Mouse (Mus musculus) liver, adult 2 months (tissue): ENCODE results near the gene Ccdc146. TPM values are rescaled to one million over a fixed set of nuclear protein-coding genes. Genes with fewer than 3 reads are reported as not detected.

Source experiments
- DNase-seq: peaks from one replicate; pipeline ENCODE4 v3.0.0-alpha.2; 2011; ENCODE audit warnings: low read depth, low spot score; ENCODE audit errors: extremely low read depth
- H3K27ac ChIP-seq: fragments of 200-500 bp; replicated peaks from 2 replicates; pipeline ENCODE4 v1.5.1; 2012; ENCODE audit warnings: low read depth, mild to moderate bottlenecking, control low read depth, inconsistent platforms, low read length; ENCODE audit not compliant: insufficient read depth
- H3K27me3 ChIP-seq: fragments of 200-500 bp; 2 replicates; pipeline ENCODE4 v1.6.1; 2012; ENCODE audit warnings: mild to moderate bottlenecking, moderate library complexity, low read length, inconsistent platforms; ENCODE audit not compliant: control insufficient read depth, insufficient read depth
- H3K36me3 ChIP-seq: fragments of 200-500 bp; 2 replicates; pipeline ENCODE4 v1.6.1; 2012; ENCODE audit warnings: low read length, inconsistent platforms; ENCODE audit not compliant: control insufficient read depth, insufficient read depth
- H3K4me1 ChIP-seq: fragments of 200-500 bp; 2 replicates; pipeline ENCODE4 v1.6.1; 2011; ENCODE audit warnings: low read length; ENCODE audit not compliant: control insufficient read depth, insufficient read depth
- H3K4me3 ChIP-seq: fragments of 200-500 bp; 2 replicates; pipeline ENCODE4 v1.5.1; 2011; ENCODE audit warnings: low read depth, mild to moderate bottlenecking, control low read depth, low read length, moderate library complexity; ENCODE audit not compliant: insufficient read depth
- H3K79me2 ChIP-seq: fragments of 200-500 bp; 2 replicates; pipeline ENCODE4 v1.6.1; 2012; ENCODE audit warnings: inconsistent platforms, mild to moderate bottlenecking, low read length, moderate library complexity; ENCODE audit not compliant: control insufficient read depth, insufficient read depth
- H3K9ac ChIP-seq: fragments of 200-500 bp; 2 replicates; pipeline ENCODE4 v1.6.1; 2012; ENCODE audit warnings: low read depth, mild to moderate bottlenecking, control low read depth, inconsistent platforms, low read length
- CTCF ChIP-seq: fragments of 200-500 bp; IDR thresholded peaks from 2 replicates; pipeline ENCODE4 v1.5.1; 2011; ENCODE audit warnings: low read depth, low read length, control low read depth
- POLR2A ChIP-seq: fragments of 200-500 bp; IDR thresholded peaks from 2 replicates; pipeline ENCODE4 v1.6.1; 2011; ENCODE audit warnings: low read length, control low read depth; ENCODE audit not compliant: insufficient read depth; ENCODE audit errors: extremely low read depth
- WGBS: fragments of 180-500 bp; shearing (Covaris S2); methylation state at CpG from one replicate; pipeline ENCODE4 v1.1.7; 2018; 5-methylcytosine and 5-hydroxymethylcytosine counted together
- polyA plus RNA-seq: library from polyadenylated mRNA; depleted of rRNA; stranded (reverse); fragments of >200 nt; gene quantifications from 2 replicates; pipeline ENCODE4 v1.2.3, GENCODE M21; 2012
- total RNA-seq: library from RNA; depleted of rRNA; stranded (reverse); fragments of >200 nt; gene quantifications from 2 replicates; pipeline ENCODE4 v1.2.3, GENCODE M21; 2014

The Ccdc146 gene
- total and polyA plus RNA-seq, 2 experiments, result not detected

DNA sequence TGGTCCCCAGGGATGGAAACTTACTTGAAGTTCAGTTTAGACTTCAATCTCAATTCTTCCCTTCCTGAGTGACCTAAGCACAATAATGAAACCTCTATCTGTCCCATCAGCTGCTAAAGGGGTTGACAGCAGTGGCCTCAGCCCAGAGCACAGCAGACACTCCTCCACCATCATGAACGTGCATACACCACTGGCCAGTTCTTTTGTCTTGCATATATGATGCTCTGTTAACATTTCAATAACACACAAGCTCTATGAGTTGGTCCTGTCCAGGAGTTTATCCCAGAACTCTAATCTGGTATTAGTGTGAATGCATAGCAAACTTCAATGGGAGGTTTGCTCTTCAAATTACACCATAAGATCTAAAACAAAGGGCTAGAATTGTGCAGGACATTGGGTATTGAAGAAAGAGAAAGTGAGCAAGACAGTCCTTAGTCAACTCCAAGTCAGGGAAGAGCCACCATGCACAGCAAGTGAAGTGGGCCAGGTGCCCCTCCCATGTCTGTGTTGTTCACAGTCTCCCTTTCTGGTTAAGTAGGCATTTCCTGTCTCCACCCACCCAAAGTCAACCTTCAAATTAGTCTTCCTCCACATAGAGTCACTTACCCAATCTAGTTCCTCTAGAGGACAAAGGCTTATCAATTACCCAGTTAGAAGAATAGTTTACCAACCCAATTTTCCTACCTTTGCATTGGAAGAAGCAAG is 10.2 kb downstream of the Ccdc146 start:
- Histone ChIP-seq H3K27ac (no peak overlapping the region), H3K27me3 (no peaks in the 10 kb centered on the region), H3K4me3 (no peak overlapping the region), H3K9ac (no peak overlapping the region), H3K36me3 (no peaks in the 10 kb centered on the region), H3K79me2 (no peaks in the 10 kb centered on the region), H3K4me1 (no peaks in the 10 kb centered on the region)
- no peak for TF ChIP-seq CTCF
- no peak for TF ChIP-seq POLR2A
- no peak for DNase-seq
- 60% methylated on average over 1 of the region's 1 CpGs for WGBS

DNA sequence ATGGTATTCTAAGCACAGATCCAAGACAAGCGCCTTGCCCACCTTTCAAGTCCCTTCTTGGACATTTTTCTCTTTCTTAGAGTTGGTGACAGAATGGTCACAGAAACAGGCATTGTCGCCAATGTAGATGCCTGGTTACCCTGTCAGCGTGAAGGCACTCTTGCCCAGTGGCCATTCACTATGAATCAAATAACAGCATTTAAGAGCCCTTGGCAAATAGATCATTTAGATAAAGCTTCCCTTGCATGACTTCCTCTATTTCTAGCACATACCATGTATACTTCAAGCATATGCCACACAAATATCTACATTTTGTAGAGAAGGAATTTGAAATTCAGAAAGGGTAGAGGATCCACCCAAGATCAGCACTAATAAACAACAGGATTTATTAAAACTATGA is 11.2 kb downstream of the Ccdc146 start:
- TF ChIP-seq POLR2A (no peak), CTCF (no peak)
- DNase-seq, result no peak
- WGBS, result 92% methylated on average over 3 of the region's 3 CpGs
- no peaks in the 10 kb centered on the region for H3K4me1 ChIP-seq
- no peaks in the 10 kb centered on the region for H3K36me3 ChIP-seq
- no peak overlapping the region for H3K27ac ChIP-seq
- no peak overlapping the region for H3K4me3 ChIP-seq
- H3K27me3 ChIP-seq, result no peaks in the 10 kb centered on the region
- H3K79me2 ChIP-seq, result no peaks in the 10 kb centered on the region
- no peak overlapping the region for H3K9ac ChIP-seq

DNA sequence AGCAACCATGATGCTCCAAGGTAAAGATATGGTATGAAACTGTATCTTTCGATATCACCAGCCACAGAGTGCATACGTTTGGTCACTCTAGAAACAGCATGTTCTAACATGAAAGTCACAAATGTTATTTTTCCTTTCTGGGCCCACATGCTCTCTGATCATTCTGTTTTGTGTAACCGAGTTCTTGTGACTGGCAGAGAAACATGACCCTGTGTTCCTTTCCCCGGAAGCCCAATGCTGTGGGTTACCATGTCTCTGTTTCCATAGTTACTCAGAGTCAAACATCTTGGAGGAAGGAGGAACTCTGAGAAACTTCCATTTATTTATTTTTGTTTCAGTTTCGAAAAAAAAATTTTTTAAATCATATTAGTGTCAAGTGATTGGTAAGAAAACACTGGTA is 12.4 kb downstream of the Ccdc146 start:
- WGBS, result 79% methylated on average over 5 of the region's 5 CpGs
- no peaks in the 10 kb centered on the region for H3K4me1 ChIP-seq
- no peaks in the 10 kb centered on the region for H3K27me3 ChIP-seq
- DNase-seq, result peak; percentile 39
- H3K4me3 ChIP-seq, result no peak overlapping the region
- no peaks in the 10 kb centered on the region for H3K79me2 ChIP-seq
- no peak for TF ChIP-seq POLR2A
- no peak for TF ChIP-seq CTCF
- no peak overlapping the region for H3K9ac ChIP-seq
- H3K36me3 ChIP-seq, result no peaks in the 10 kb centered on the region
- H3K27ac ChIP-seq, result no peak overlapping the region

DNA sequence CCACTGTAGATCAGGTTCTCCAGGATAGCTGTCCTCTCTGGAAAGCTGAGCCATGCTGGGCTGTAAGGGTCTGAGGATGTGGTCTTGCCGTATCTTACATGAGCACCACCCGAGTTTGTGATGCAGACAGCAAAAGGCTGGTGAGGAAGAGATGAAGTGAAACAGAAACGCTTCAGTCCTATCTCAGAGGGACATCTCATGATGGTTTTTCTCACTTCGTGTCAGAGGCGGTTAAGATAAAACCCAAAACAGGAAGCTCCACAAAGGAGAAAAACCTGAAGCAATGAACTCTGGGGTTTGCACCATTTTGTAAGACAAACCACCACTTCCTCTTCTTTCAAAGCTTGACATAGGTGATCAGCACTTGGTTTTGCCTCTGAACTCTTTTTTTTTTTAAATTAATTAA is 13.2 kb downstream of the Ccdc146 start:
- H3K4me1 ChIP-seq, result no peaks in the 10 kb centered on the region
- H3K79me2 ChIP-seq, result no peaks in the 10 kb centered on the region
- WGBS, result 65% methylated on average over 5 of the region's 5 CpGs
- no peak overlapping the region for H3K9ac ChIP-seq
- no peak overlapping the region for H3K4me3 ChIP-seq
- no peaks in the 10 kb centered on the region for H3K27me3 ChIP-seq
- H3K36me3 ChIP-seq, result no peaks in the 10 kb centered on the region
- peak; percentile 41 for DNase-seq
- TF ChIP-seq CTCF (no peak), POLR2A (no peak)
- peak overlapping the region; percentile 7; the same call in 1 of the 2 replicates for H3K27ac ChIP-seq

DNA sequence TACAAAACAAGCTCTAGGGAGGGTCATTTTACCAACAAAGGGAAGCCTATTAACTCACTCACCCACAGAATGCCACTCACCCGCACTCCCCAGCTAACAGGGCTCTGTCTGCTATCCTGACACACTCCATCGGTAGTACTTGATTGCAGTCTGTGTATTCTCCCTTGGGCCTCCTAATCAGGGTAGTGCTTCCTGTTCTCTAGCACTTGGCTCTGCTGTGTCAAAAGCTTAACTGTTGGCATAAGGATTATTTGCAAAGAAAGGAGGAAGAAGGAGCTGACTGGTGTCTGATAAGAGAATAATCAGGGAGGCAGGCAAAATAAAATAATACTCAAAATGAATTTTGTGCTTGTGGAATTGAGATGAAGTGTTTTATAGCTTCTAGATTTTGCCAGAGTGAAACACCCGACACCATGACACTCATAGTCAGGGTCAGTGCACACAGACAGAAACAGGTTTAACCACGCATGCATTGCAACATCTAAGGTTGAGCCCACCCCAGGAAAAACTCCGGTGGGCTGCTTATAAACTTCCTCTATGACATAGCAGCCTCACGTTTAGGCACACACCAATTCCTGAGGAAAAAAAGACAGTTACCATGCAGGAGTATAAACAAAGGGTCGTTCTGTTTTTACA is 29.2 kb downstream of the Ccdc146 start:
- Histone ChIP-seq H3K27ac (no peak overlapping the region), H3K79me2 (no peaks in the 10 kb centered on the region), H3K27me3 (no peaks in the 10 kb centered on the region), H3K36me3 (no peaks in the 10 kb centered on the region), H3K9ac (no peak overlapping the region), H3K4me1 (peaks cover 4% of the 10 kb centered on the region; the same call in 1 of the 2 replicates), H3K4me3 (no peak overlapping the region)
- no peak for TF ChIP-seq POLR2A
- TF ChIP-seq CTCF, result no peak
- 58% methylated on average over 7 of the region's 7 CpGs for WGBS
- DNase-seq, result no peak

DNA sequence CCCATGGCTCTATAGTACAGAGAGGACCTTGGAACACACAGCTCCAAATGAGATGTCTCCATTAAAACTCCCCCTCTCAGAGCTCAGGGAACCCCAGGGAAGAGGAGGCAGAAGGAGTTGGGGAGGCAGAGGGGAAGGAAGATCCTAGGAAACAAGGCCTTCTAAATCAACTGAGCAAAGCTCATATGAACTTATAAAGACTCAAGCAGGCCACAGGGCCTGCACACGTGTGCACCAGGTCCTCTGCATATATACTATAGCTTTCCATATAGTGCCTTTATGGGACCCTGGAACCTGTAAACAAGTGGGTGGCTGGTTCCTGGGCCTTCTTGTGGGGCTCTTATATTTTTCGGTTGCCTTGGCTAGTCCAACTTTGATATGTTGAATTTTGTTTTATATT is 29.9 kb downstream of the Ccdc146 start:
- TF ChIP-seq POLR2A (no peak), CTCF (no peak)
- Histone ChIP-seq H3K27ac (no peak overlapping the region), H3K27me3 (no peaks in the 10 kb centered on the region), H3K4me1 (peaks cover 4% of the 10 kb centered on the region; the same call in 1 of the 2 replicates), H3K4me3 (no peak overlapping the region), H3K79me2 (no peaks in the 10 kb centered on the region), H3K9ac (no peak overlapping the region), H3K36me3 (no peaks in the 10 kb centered on the region)
- DNase-seq, result no peak
- 88% methylated on average over 2 of the region's 2 CpGs for WGBS
